Mouse (Mus musculus): ENCODE measurements around the gene Fbxw25. TPM values are rescaled to one million over a fixed set of nuclear protein-coding genes. Genes with fewer than 3 reads are reported as not detected.
"Not testable (repeated sequence)": the region's sequence is repeated elsewhere in the genome, so short reads cannot be mapped to it uniquely, and the experiment has no call there.

Gene Fbxw25
- not detected for total RNA-seq (2022)

DNA sequence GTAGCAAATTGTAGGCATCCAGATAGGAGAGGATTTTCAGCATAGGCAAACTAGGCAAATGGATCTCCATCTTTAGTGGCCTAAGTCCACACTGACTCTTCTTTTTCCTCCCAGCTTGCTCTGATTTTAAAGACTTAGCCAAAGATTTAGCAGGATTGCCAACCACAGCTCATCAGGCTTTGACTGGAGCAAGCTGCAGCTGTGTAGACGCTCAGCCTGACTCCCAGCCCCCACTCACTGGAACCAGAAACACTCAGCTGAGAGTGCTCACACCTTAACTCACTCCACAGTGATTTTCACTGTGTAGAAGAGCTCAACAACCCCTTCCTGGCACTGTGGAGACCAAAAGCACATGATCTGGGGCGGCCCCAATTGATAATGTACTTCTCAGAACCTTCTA lies at the start of gene Fbxw25:
Gene Fbxw25, minus strand, starts transcription at position 101 of the 400 bp plus-strand sequence.
- DNase-seq (ENCODE audit: low spot score in 2 of 2) = not testable (repeated sequence)

DNA sequence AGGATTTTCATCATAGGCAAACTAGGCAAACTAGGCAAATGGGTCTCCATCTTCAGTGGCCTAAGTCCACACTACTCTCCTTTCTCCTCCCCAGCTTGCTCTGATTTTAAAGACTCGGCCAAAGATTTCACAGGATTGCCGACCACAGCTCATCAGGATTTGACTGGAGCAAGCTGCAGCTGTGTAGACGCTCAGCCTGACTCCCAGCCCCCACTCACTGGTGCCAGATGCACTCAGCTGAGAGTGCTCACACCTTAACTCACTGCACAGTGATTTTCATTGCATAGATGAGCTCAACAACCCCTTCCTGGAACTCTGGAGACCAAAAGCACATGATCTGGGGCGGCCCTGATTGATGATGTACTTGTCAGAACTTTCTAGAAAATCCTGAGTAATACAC lies 38.1 kb upstream of the Fbxw25 start, which contains the start of gene Fbxw18:
Gene Fbxw18, minus strand, starts transcription at position 101 of the 400 bp plus-strand sequence.
- DNase-seq (ENCODE audit: low spot score in 2 of 2) = not testable (repeated sequence)

DNA sequence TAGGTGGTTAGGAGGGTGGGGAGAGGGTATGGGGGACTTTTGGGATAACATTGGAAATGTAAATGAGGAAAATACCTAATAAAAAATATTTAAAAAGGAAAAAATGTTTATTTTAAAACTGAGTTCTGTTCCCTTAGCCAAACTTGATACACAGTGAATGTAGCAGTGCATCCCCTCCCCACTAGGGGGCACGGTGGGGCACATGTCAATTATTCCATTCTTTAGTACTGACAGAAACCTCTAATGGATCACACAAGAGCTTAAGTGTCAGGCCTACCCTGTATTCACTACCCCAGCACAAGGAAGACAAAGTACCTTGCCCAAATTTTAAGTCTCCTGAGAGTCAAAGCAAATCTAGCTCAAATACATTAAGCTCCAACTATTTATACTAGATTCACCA lies 20.8 kb upstream of the Fbxw25 start:
- no peak for DNase-seq (ENCODE audit: low spot score in 2 of 2)

DNA sequence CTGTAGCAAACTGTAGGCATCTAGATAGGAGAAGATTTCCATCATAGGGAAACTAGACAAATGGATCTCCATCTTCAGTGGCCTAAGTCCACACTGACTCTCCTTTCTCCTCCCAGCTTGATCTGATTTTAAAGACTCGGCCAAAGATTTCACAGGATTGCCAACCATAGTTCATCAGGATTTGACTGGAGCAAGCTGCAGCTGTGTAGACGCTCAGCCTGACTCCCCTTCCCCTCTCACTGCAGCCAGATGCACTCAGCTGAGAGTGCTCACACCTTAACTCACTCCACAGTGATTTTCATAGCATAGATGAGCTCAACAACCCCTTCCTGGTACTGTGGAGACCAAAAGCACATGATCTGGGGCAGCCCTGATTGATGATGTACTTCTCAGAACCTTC lies 38.5 kb downstream of the Fbxw25 start, which contains the start of gene Fbxw24:
Gene Fbxw24, minus strand, starts transcription at position 101 of the 400 bp plus-strand sequence.
- not testable (repeated sequence) for DNase-seq (ENCODE audit: low spot score in 2 of 2)

DNA sequence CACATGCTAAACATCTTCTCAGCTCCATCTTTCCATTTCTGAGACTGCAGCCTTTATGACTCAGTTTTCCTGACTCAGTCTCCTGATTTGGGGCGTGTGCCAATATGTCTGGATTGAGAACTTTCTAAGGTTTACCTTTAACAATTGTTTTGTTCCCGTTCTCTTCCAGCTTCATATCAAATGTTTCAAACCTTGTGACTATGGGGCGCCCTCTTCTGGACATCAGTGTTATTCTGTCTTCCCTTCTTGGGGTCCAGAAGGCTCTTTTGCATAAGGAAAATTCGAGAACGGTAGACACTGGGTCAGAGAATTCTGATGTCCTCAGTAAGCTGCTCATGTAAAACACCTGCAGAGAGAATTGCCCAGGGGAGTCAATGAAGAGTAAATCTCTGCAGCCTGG lies 57.6 kb downstream of the Fbxw25 start:
- not testable (repeated sequence) for DNase-seq (ENCODE audit: low spot score in 2 of 2)

DNA sequence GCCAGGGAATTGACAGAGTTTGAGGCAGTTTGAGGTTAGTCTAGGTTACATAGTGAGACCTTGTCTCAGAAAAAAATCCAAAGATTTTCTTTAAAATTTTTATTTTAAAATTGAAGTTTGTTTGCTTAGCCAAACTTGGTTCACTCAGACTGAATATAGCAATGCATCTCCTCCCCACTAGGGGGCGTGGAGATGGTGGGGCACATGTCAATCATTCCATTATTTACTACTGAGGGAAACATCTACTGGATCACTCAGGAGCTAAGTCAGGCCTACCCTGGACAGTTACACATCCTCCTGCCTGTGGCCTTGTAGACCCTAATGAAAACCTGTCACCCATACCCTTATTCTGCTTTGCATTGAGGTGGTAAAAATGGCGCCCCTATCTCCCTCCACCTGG lies 62.3 kb downstream of the Fbxw25 start:
- not testable (repeated sequence) for DNase-seq (ENCODE audit: low spot score in 2 of 2)

DNA sequence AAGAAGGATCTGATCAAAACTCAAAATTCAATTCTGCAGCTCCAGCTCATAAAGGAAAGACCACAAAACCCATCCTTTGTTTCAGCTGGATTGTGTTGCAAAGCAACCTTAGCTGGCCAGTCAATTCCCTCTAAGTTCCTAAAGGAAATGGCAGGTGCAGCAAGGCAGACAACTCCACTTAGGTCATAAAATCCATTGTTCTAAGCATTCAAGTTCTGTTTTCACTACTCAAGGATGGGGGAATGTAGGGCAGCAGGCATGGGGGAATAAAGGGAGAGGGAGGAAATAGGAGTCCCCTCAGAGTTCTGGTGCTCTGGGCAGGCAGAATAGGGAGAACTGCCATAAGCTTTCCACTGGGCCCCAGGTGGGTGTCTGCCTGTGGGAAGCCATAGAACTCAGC lies 67.2 kb downstream of the Fbxw25 start:
- no peak for DNase-seq (ENCODE audit: low spot score in 2 of 2)

Other genes with a start within 250 kb of the Fbxw25 start
- gene Fbxw16, start 215.5 kb downstream of the Fbxw25 start, total RNA-seq (2022) = not detected
- not detected for gene Fbxw19, start 168.8 kb downstream of the Fbxw25 start, total RNA-seq (2022)
- gene Fbxw15, start 96.4 kb downstream of the Fbxw25 start, total RNA-seq (2022) = not detected
- gene Fbxw24, start 38.6 kb downstream of the Fbxw25 start, total RNA-seq (2022) = not detected
- gene Fbxw18, start 38.0 kb upstream of the Fbxw25 start, total RNA-seq (2022) = not detected
- gene Fbxw26, start 81.4 kb upstream of the Fbxw25 start, total RNA-seq (2022) = not detected
- gene Fbxw27, start 126.0 kb upstream of the Fbxw25 start, total RNA-seq (2022) = not detected
- not detected for gene Spink8, start 147.6 kb upstream of the Fbxw25 start, total RNA-seq (2022)
- gene Nme6, start 168.1 kb upstream of the Fbxw25 start, total RNA-seq (2022) = 10 to 100 TPM; 29.2 to 35.4 (median 33.5) TPM
- gene Camp, start 185.0 kb upstream of the Fbxw25 start, total RNA-seq (2022) = not detected
- gene Cdc25a, start 210.9 kb upstream of the Fbxw25 start, total RNA-seq (2022) = 1 to 10 TPM; 4.1 to 5.7 (median 4.6) TPM

Data from gastrocnemius, adult 8-10 months (tissue).